Mouse (Mus musculus): Measurements from ENCODE around the gene 9930021J03Rik.

Gene 9930021J03Rik

DNA sequence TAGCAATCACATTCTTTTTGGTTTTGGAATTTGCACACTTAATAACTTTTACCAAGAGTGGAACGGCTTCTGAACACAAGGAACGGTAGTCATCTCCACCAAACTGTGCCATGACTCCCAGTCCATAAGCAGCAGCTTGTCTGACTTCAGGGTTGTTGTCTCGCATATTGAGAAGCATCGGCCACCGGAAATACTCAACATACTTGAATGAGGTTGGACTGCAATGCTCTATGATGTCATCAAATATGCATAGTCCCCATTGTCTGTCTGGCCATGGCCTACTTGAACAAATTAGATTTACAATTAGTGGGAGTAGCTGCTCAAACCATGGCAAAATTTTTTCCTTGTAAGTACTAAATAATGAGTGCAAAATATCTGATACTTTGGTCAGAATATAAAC, 4.2 kb upstream of the 9930021J03Rik start:
- DNase-seq (ENCODE audit: low spot score in 2 of 2) = no peak

DNA sequence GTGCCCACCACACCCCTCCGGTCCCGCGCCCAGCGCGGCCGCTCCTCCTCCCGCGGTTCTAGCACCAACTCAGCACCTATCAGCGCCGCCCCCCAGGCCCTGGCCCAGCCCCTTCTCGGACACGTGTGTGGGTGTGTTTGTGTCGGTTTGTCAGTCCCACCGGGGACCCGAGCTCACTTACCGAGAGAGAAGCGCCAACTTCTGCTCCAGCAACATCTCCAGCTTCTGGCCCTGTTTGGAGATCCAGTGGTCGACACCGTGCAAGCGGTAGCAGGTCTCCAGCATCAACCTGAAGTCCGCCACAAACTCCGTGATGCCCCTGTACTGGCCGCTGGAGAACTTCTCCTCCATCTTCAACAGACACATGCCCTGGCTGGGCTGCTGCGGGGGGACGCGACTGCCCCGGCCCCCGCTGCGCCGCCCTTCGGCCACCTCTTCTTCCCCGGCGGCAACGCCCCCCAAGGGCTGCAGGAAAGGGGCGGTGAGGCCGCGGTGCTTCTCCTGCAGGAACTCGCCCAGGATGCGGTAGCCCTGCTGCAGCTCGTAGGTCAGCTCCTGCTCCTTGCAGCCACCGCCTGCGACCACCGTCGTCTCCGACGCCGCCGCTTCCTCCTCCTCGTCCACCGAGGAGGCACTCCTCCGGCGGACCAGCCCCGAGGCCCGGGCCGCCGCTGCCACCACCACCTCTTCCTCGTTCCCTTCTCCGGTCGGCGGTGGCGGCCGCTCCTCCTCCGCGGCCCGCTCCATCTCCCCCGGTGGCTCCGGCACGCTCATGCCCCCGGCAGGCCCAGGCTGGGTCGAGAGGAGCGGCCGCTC, 480 bp downstream of the 9930021J03Rik start:
- peak; percentile 80 to 81 for DNase-seq (ENCODE audit: low spot score in 2 of 2)

DNA sequence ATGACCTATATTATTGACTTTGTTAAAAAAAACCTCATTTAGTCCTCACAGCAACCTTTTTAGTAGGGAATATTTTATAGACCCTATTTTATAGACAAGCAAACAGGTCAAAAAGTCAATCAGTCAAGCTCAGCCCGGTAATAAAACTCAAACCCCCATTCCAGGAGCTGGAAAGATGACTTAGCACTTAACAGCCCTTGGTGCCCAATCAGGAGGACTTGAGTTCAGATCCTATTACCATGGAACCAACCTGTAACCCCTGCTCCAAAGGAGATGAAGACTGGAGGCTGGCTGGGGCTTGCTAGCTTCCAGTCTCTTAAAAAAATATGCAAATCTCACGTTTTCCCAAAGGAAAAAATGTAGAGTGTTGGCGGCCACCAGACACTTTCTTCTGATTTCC, 1.8 kb downstream of the 9930021J03Rik start:
- no peak for DNase-seq (ENCODE audit: low spot score in 2 of 2)

DNA sequence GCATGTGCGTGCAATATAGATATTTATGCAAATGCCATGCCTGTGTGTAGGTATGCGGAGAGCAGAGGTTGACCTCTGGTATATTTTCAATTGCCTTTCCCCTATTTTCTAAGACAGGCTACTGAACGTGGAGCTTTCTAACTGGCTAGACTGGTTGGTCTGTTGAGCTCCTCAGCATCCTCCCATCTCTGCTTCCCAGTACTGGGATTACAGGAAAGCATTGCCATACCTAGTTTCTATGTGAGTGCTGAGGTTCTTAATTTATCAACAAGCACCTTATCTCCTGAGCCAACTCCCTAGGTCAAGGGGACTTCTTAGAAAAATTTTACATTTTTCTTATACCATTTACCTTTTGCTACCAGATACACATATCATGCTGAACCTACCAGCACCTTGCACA, 8.4 kb downstream of the 9930021J03Rik start:
- DNase-seq (ENCODE audit: low spot score in 2 of 2) = no peak

DNA sequence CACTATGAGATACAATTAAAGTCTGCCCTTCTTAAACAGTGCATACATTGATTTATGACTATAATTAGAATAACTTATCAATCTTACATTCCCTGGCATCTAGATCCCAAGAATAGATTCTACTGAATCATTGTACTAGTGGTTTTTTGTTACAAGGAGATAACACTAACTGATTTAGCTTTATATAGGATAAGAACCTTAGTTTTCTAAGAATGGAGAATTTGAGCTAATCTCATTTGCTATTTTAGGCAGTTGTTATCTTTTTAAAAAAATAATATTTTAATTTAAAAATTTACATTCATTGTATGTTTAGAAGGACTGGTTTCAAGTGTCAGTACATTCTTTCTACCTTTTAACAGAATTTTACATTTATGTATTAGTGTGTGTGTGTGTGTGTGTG, 17.8 kb downstream of the 9930021J03Rik start:
- no peak for DNase-seq (ENCODE audit: low spot score in 2 of 2)

DNA sequence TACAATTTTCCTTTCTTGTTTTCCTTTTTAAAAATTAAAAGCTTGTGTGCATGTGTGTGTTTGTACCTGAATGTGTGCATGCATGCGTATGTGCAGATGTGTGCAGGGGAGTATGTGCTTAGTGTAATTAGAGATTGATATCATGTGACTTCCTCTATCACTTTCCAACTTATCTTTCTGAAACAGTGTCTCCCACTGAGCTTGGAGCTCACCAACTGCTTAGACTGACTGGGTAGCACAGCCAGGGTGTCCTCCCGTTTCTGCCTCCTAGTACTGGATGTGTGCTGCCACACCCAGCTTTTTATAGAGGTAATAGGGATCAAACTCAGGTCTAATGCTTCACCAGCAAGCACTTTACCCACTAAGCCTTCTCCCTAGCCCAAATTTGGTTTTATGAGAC, 22.9 kb downstream of the 9930021J03Rik start:
- DNase-seq (ENCODE audit: low spot score in 2 of 2) = no peak

DNA sequence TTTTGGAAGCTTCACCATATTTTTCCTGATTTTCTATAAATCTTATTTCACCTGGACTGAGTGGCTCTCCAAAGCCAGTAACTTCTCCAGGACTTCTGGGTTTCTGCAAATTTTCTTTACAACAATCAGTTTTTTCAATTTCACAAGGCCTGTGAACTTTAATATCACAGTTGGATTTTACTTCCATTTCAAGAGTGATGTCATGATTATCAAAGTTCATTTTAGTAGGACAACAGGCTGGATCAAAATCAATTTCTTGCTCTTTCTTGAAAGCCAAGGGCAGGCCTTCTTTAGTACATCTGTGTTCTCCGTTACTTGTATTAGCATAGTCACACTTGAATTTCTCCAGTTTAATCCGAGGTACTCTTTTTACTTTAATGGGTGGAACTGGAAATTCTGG, 51.9 kb downstream of the 9930021J03Rik start:
- no peak for DNase-seq (ENCODE audit: low spot score in 2 of 2)

DNA sequence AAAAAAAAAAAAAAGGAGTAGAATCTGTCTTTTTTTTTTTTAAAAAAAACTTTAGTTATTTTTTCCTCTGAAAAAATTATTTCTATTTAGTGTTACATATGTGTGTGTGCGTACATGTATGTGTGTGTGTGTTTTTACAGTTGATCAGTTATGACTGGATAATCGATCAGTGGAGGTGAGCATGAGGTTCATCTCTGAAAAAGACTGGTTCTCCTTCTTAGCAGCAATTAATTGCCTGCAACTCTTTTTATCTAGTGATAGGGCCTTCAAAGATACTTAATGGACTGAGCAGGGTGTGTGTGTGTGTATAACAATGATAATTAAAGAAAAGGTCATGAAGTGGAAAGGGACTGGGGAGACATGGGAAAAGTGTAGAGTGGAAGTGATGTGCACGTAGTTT, 54.8 kb downstream of the 9930021J03Rik start:
- no peak for DNase-seq (ENCODE audit: low spot score in 2 of 2)

DNA sequence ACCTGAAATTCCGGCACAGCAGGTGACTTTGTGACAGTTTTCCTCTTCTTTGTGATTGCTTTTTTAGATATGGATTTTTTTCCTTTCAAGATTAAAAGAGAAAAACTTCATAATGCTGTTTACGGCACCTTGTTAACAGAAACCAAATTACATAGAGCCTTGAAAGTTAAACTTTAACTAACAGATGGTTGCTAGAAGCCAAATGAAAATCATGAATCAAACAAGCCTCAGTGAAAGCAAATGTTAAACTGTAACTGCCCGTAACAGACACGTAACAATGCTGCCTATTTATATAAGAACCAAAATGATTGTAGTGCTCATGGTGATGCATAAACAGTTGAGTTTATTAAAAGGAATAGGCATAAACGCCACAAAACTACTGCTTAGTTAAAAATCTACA, 62.3 kb downstream of the 9930021J03Rik start:
- no peak for DNase-seq (ENCODE audit: low spot score in 2 of 2)

DNA sequence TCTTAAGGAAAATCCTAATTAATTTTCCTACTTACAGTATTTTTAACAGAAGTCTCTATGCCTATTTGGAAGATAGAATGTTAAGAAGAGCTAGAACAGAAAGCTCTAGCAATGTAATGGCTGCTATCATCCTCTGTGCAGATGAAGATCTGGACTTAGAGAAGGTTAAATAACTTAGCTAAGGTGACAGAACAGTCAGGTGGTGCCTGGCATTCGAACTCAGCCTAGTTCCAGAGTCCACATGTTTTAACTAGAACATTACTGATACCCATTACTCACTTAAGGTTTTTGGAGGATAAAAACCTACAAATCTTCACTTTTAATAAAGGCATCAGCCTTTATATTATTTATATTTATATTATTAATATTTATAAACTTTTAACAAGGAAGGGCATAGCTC, 65.1 kb downstream of the 9930021J03Rik start:
- no peak for DNase-seq (ENCODE audit: low spot score in 2 of 2)

DNA sequence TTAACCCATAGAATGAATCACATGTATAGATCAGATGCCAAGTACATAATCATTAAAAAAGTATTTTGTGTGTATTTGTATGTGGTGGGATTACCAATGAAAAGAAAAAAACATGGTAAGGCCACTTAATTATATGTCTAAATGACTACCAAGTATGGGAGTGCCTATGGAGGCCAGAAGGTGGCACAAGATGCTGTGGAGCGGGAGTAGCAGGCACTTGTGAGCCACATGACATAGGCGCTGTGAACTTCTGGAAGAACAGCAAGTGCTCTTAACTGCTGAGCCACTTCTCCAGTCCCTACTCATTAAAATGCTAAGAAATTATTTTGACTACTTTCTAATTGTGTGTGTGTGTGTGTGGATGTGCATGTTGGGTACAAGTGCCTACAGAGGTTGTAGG, 66.2 kb downstream of the 9930021J03Rik start:
- no peak for DNase-seq (ENCODE audit: low spot score in 2 of 2)

DNA sequence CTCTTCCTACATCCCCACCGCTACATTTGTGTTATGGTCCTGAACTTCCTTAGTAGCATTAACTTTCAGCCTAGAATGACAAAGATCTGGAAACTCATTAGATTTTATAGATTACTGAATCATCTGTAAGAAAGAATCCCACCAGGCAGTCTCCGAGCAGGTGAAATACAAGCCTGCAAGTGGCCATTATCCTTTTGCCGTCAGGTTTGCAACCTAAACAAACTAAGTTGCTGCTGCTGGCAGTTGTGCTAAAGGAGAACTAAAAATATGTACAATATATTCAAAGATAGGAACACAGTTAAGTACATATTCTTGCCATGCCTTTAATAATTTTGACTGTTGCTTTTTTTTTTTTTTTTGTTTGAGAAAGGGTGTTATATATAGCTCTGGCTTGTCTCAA, 70.4 kb downstream of the 9930021J03Rik start:
- DNase-seq (ENCODE audit: low spot score in 2 of 2) = no peak

DNA sequence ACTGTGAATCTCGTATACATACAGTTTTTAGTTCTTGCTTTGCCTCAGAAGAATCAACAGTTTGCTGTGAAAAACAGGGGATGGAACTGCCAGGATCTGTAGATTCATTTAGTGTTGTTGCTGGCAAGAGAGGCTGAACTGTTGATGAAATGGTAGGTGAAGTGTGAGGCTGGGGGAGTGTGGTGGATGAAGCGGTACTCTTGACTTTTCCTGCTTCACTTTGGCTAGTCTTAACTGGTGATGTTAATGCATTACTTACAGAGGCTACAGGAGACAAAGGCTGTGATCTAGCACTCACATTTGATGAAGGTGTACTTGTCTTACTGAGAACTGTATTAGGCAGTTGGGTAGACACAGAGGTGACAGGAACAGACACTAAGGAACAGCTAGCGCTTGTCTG, 87.3 kb downstream of the 9930021J03Rik start:
- DNase-seq (ENCODE audit: low spot score in 2 of 2) = no peak

DNA sequence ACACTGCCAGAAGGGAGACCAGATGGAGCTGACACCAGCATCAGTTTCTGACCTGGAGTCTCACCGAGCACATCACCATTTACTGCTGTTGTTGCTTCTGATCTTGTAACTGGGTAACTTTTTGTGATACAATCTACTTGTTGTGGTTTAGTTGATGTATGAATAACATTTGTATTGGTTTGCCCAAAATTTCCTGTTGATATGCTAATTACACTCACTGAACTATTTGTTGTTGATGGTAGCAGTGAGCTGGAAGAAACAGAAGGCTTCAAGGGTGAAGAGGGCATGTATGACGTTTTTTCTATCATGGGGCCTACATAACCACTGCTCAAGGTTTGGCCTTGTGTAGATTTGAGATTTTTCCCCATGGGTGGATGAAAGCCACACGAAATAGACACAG, 87.9 kb downstream of the 9930021J03Rik start:
- DNase-seq (ENCODE audit: low spot score in 2 of 2) = no peak

DNA sequence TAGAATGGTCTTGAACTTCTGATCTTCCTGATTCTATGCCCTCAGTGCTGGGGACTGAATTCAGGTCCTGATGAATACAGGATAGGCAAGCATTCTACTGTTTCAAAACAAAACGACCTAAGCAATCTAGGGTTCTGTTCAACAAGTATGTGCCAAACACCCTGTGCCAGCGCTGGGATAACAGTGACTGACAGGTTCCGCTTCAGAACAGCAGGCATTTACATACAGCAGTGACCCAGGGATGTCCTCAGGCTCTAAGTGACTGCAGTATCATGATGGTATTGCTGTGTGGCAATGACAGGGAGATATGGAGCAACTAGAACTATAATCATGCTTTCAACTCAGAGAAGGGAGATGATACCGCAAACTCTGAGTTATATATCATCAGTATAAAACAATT, 92.3 kb downstream of the 9930021J03Rik start:
- DNase-seq (ENCODE audit: low spot score in 2 of 2) = no peak

DNA sequence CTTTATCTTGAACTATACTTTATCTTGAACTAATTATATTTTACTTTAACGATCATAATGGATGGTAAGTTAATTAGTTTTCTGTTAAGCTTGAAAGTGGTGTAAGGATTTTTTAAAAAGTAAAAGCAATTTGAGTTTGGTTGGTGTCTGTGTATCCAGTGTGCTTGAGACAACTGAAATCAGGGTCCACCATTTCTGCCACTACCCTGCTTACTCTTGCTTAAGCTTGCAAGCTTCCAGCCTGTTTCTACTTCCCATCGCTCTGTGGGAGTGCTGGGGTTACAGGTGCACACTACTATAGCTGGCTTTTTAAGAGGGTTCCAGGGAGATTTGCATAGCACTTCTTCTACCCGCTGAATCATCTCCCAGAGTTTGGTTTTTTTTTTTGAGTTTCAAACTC, 96.3 kb downstream of the 9930021J03Rik start:
- DNase-seq (ENCODE audit: low spot score in 2 of 2) = no peak

DNA sequence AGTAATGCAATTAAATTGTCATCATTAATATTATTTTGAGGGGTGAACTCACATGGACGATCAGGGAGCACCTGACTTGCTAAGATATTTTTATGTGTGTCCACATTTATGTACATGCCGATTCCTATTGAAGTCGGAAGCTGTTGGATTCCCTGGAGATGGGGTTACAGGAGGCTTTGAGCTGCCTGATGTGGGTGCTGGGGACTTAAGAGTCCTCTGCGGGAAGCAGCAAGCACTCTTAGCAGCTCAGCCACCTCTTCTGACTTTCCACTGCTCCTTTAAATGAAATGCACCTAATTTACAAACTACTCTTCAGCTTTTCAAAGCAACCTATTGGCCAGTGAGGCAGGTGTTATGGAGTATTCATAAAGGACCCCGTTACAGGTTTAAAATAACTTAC, 97.3 kb downstream of the 9930021J03Rik start:
- DNase-seq (ENCODE audit: low spot score in 2 of 2) = no peak

DNA sequence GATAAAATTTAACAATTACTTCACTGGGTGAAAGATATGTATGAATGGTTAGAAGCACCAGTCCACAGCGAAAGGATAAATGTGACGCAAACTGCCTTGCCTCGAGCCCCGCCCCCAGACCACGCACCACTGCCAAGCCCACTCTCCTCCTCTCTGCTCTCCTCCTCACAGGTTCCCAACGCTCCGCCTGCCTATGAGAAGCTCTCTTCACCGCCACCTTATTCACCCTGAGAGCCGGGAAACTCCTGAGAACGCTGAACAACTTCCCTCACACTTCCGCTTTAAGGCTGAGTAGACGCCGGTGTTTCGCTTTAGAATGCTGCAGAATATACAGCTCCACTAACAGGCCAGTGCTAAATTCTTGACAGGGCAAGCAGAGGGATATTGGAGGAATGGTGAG, 97.8 kb downstream of the 9930021J03Rik start:
- peak; percentile 5 to 23 for DNase-seq (ENCODE audit: low spot score in 2 of 2)

DNA sequence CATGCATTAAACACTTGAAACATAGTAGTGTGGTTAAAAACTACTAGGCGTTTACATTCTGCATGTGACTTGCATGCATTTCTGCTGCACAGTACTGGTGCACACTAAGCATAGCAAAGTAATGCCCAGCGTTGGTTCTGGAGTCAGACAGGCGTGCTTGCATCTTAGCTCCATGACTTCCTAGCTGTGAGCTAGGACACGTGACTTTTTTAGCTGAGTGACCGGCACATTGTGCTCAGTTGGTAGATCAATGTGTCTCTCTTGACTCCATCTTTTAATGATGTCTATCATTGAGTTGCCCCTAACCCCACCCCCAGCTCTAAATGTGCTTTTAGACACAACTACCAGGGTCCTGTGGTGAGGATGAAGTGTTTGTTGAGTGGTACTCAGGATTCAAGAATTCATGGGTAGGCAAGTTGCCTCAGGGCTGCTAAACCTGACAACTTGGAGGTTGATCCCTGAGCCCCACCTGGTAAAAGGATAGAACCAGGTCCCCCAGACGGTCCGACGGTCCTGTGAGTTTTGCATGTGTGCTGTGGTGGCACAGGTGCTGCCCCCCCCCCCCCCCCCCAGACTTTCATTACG, 98.4 kb downstream of the 9930021J03Rik start:
- no peak for DNase-seq (ENCODE audit: low spot score in 2 of 2)

DNA sequence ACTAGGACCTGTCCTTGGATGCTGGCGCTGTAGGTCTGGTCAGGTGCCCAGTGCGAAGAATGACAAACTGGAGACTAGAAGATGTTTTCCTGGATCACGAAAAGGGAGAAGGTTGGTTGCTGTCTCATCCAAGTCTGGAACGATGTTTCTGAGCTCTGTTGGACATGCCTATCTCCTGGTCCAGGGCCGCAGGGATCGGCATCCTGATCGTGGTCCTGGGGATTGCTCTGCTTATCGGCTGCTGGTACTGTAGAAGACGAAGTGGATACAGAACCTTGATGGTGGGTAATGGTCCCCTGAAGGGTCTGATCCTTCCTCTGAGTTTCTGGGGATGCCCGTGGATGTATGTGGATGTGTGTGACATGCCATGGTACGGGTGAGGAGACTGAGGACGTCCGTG, 101.4 kb downstream of the 9930021J03Rik start:
- DNase-seq (ENCODE audit: low spot score in 2 of 2) = no peak

DNA sequence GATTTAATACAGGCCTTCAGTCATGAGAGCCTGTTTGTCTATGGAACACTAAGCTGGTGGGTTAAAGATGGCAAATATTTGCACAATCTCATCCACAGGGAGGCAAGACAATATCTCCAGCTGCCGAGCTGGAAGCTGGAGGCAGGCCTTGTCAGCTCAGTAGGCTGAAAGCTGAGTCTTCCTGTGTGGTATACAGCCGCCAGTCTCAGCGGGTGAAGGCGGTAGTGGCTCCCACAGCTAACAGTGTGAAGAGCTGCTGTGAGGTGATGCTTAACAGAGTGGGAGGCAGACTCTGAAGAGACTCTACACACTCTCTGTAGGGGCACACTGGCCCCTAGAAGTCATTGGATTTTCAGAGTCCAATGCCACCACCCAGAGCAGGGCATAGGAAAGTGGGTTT, 104.1 kb downstream of the 9930021J03Rik start:
- no peak for DNase-seq (ENCODE audit: low spot score in 2 of 2)

DNA sequence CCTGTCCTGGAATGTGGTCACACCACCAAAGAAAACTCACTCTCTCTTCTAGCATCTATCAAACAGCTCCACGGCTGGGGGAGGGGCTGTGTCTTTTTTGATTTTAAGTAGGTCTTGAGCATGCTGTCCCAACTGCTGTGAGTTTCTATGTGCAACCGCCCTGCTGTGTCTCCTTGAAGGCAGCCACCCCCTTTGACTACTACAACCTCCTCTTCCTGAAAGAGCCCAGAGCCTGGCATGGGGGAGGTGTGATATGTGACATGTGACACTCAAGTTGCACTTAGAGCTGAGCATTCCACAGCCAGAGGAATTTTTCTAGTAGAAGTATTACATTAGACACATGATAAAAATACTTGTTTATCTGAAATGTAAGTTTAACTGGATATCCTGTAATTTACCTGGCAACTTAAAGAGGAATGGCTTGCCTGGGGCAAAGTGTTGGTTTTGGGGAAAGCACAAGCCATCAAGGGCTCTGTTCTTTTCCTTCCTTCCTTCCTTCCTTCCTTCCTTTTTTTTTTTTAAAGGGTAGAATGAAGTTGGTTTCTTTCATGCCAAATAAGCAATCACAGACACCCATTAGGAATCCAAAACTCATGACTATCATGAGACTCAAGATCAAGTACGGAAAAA, 108.4 kb downstream of the 9930021J03Rik start, which contains the start of gene Mlana:
Mlana (plus strand) TSS at position 580 of the 630 bp plus-strand sequence.
- DNase-seq (ENCODE audit: low spot score in 2 of 2) = no peak

DNA sequence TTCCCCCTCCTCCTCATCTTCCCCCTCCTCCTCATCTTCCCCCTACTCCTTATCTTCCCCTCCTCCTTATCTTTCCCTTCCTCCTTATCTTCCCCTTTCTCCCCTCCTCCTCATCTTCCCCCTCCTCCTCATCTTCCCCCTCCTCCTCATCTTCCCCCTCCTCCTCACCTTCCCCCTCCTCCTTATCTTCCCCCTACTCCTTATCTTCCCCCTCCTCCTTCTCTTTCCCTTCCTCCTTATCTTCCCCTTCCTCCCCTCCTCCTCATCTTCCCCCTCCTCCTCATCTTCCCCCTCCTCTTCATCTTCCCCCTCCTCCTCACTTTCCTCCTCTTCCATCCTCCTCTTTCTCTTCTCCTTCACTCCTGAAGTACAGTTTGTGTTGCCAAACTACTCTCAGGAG, 108.9 kb downstream of the 9930021J03Rik start:
- no peak for DNase-seq (ENCODE audit: low spot score in 2 of 2)

All from spleen, postnatal 36 days (tissue).